ENCODE assay signal across 8 mouse cellular contexts in the genomic region with DNA sequence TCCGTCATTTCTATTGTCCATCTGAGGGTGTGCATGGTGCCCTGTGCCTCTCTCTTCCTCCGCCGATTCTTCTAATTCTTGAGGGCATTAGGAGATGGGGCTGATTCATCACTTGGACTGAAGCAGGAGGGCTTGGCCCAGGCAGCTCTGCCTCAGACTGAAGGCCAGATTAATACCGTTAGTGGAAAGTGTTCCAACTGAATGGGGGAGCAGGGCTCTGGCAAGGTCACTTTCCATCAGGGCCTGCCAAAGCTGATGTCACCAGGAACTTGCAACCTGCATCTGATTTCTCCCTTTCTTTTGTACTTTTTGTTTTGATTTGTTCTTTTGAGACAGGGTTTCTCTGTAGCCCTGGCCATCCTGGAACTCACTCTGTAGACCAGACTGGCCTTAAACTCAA.
A peak's percentile ranks its signal among the peaks of the same experiment; 100 is the strongest.
DNase-seq lines count a peak whose midpoint lies in the region; ATAC-seq and TF ChIP-seq lines count a peak whose summit lies in the region.

No protein-coding gene starts in this region.

- TF ChIP-seq POLR2A in heart, adult 2 months (IDR thresholded peaks at IDR 0.05; ENCODE audit: insufficient read depth, low read depth, low read length) = 0 out of 2 replicates have a peak, but pooled peaks have one; percentile 24

- no peak for ATAC-seq in embryonic facial prominence, embryonic 14.5 days (ENCODE audit: low read depth)
- no peak for ATAC-seq in neural tube, embryonic 15.5 days (ENCODE audit: low FRiP score)
- ATAC-seq in granulocyte monocyte progenitor cell, adult 5-6 weeks (replicated peaks; ENCODE audit: poor library complexity, severe bottlenecking) = no peak
- no peak for ATAC-seq in hindbrain, embryonic 16.5 days

- no peaks in the 10 kb centered on the region for H3K36me3 ChIP-seq in embryonic facial prominence, embryonic 14.5 days (ENCODE audit: control insufficient read depth, insufficient read depth, low read length)
- no peaks in the 10 kb centered on the region for H3K36me3 ChIP-seq in embryonic facial prominence, embryonic 10.5 days (replicated peaks)
- 0 out of 2 replicates have a peak, but pooled peaks cover 2% of the 10 kb centered on the region for H3K36me3 ChIP-seq in heart, adult 2 months (ENCODE audit: control insufficient read depth, insufficient read depth, low read length)
- no peaks in the 10 kb centered on the region for H3K36me3 ChIP-seq in neural tube, embryonic 15.5 days
- H3K36me3 ChIP-seq in hindbrain, embryonic 16.5 days (ENCODE audit: control insufficient read depth, insufficient read depth, low read length) = no peaks in the 10 kb centered on the region

- TF ChIP-seq EP300 in heart, adult 2 months (IDR thresholded peaks at IDR 0.05; ENCODE audit: insufficient read depth, low read depth, low read length) = peak; percentile 89

- H3K4me3 ChIP-seq in embryonic facial prominence, embryonic 14.5 days (ENCODE audit: low read depth, low read length) = no peak overlapping the region
- no peak overlapping the region for H3K4me3 ChIP-seq in embryonic facial prominence, embryonic 10.5 days
- H3K4me3 ChIP-seq in brown adipose tissue, adult 24 weeks (ENCODE audit: insufficient read depth, low read depth, low read length) = no peak overlapping the region
- no peak overlapping the region for H3K4me3 ChIP-seq in heart, adult 2 months
- no peak overlapping the region for H3K4me3 ChIP-seq in neural tube, embryonic 15.5 days (replicated peaks)
- H3K4me3 ChIP-seq in hindbrain, embryonic 16.5 days (ENCODE audit: low read length) = no peak overlapping the region

- no peaks in the 10 kb centered on the region for H3K27me3 ChIP-seq in embryonic facial prominence, embryonic 14.5 days (replicated peaks; ENCODE audit: control insufficient read depth, insufficient read depth, low read length)
- no peaks in the 10 kb centered on the region for H3K27me3 ChIP-seq in embryonic facial prominence, embryonic 10.5 days (replicated peaks; ENCODE audit: low read depth, poor library complexity, severe bottlenecking)
- no peaks in the 10 kb centered on the region for H3K27me3 ChIP-seq in heart, adult 2 months (ENCODE audit: control insufficient read depth, insufficient read depth, low read length)
- H3K27me3 ChIP-seq in neural tube, embryonic 15.5 days (replicated peaks) = no peaks in the 10 kb centered on the region
- no peaks in the 10 kb centered on the region for H3K27me3 ChIP-seq in hindbrain, embryonic 16.5 days (replicated peaks; ENCODE audit: control insufficient read depth, insufficient read depth, low read length)

- intact Hi-C loops in heart, adult 2 months (cut with DNase I) = no loop called here

- DNase-seq in embryonic facial prominence, embryonic 14.5 days (ENCODE audit: low spot score) = peak; percentile 67
- no peak for DNase-seq in embryonic facial prominence, embryonic 10.5 days (ENCODE audit: low spot score)
- DNase-seq in heart, adult 2 months = peak; percentile 77 to 83
- DNase-seq in lung, postnatal 14 days = peak; percentile 62

- no peaks in the 10 kb centered on the region for H3K79me2 ChIP-seq in heart, adult 2 months (replicated peaks; ENCODE audit: control insufficient read depth, insufficient read depth, low read length)

- no peaks in the 10 kb centered on the region for H3K9me3 ChIP-seq in embryonic facial prominence, embryonic 14.5 days (ENCODE audit: control insufficient read depth, low read length)
- no peaks in the 10 kb centered on the region for H3K9me3 ChIP-seq in embryonic facial prominence, embryonic 10.5 days
- no peaks in the 10 kb centered on the region for H3K9me3 ChIP-seq in neural tube, embryonic 15.5 days (replicated peaks)
- H3K9me3 ChIP-seq in hindbrain, embryonic 16.5 days (ENCODE audit: control insufficient read depth, low read length) = no peaks in the 10 kb centered on the region

- H3K4me2 ChIP-seq in embryonic facial prominence, embryonic 14.5 days (ENCODE audit: low read depth, low read length) = no peak overlapping the region
- no peak overlapping the region for H3K4me2 ChIP-seq in neural tube, embryonic 15.5 days
- H3K4me2 ChIP-seq in hindbrain, embryonic 16.5 days (ENCODE audit: low read length) = no peak overlapping the region

- no peak for TF ChIP-seq CTCF in heart, adult 2 months (IDR thresholded peaks at IDR 0.05)

- H3K9ac ChIP-seq in embryonic facial prominence, embryonic 14.5 days (ENCODE audit: low read depth, low read length) = no peak overlapping the region
- H3K9ac ChIP-seq in heart, adult 2 months (ENCODE audit: low read depth, low read length) = no peak overlapping the region
- H3K9ac ChIP-seq in neural tube, embryonic 15.5 days (replicated peaks) = no peak overlapping the region
- H3K9ac ChIP-seq in hindbrain, embryonic 16.5 days (ENCODE audit: low read depth, low read length) = no peak overlapping the region

- 76% methylated on average over 4 of the region's 4 CpGs for WGBS in embryonic facial prominence, embryonic 14.5 days
- 84% methylated on average over 4 of the region's 4 CpGs for WGBS in embryonic facial prominence, embryonic 10.5 days
- WGBS in heart, adult 2 months = 14% methylated on average over 4 of the region's 4 CpGs
- WGBS in neural tube, embryonic 15.5 days = 79% methylated on average over 4 of the region's 4 CpGs
- 75% methylated on average over 4 of the region's 4 CpGs for WGBS in hindbrain, embryonic 16.5 days

- no peak overlapping the region; the same call in 1 of the 2 replicates for H3K27ac ChIP-seq in embryonic facial prominence, embryonic 14.5 days (replicated peaks; ENCODE audit: low read depth, low read length)
- H3K27ac ChIP-seq in embryonic facial prominence, embryonic 10.5 days (replicated peaks) = no peak overlapping the region
- peak overlapping the region; percentile 26; the same call in 1 of the 2 replicates for H3K27ac ChIP-seq in brown adipose tissue, adult 24 weeks (replicated peaks; ENCODE audit: low read depth, low read length)
- peak overlapping the region; percentile 64 for H3K27ac ChIP-seq in heart, adult 2 months
- H3K27ac ChIP-seq in neural tube, embryonic 15.5 days (replicated peaks) = no peak overlapping the region
- H3K27ac ChIP-seq in hindbrain, embryonic 16.5 days (ENCODE audit: low read depth, low read length) = no peak overlapping the region

- H3K4me1 ChIP-seq in embryonic facial prominence, embryonic 14.5 days (ENCODE audit: control insufficient read depth, insufficient read depth, low read length) = no peaks in the 10 kb centered on the region
- H3K4me1 ChIP-seq in embryonic facial prominence, embryonic 10.5 days = no peaks in the 10 kb centered on the region
- peaks cover 7% of the 10 kb centered on the region; the same call in 1 of the 2 replicates for H3K4me1 ChIP-seq in brown adipose tissue, adult 24 weeks (ENCODE audit: control insufficient read depth, insufficient read depth, insufficient read length, low read length)
- H3K4me1 ChIP-seq in heart, adult 2 months (ENCODE audit: control insufficient read depth, insufficient read depth, low read length) = peaks cover 5% of the 10 kb centered on the region
- H3K4me1 ChIP-seq in neural tube, embryonic 15.5 days = no peaks in the 10 kb centered on the region; the same call in 1 of the 2 replicates
- no peaks in the 10 kb centered on the region for H3K4me1 ChIP-seq in hindbrain, embryonic 16.5 days (ENCODE audit: control insufficient read depth, insufficient read depth, low read depth, low read length)

Comparison
In these comparisons a context has a peak if more than half of its experiments do, and no peak if none do; other contexts are left out.
1. H3K27ac ChIP-seq: peak in brown adipose tissue, adult 24 weeks (single experiment) and heart, adult 2 months (single experiment); none in embryonic facial prominence, embryonic 14.5 days (single experiment), embryonic facial prominence, embryonic 10.5 days (single experiment), neural tube, embryonic 15.5 days (single experiment) and hindbrain, embryonic 16.5 days (single experiment).